Mouse (Mus musculus) megakaryocyte, embryonic 14.5 days (primary cell): ENCODE measurements around the gene Cyth3.

Experiments
- FLI1 ChIP-seq: IDR thresholded peaks from 2 replicates; pipeline ENCODE4 v1.6.1; 2012; ENCODE audit warnings: low read length, inconsistent platforms, mixed read lengths
- GATA1 ChIP-seq: IDR thresholded peaks from 3 replicates; pipeline ENCODE4 v1.6.1; 2012; ENCODE audit warnings: mixed read lengths, low read length, inconsistent platforms, borderline replicate concordance

DNA sequence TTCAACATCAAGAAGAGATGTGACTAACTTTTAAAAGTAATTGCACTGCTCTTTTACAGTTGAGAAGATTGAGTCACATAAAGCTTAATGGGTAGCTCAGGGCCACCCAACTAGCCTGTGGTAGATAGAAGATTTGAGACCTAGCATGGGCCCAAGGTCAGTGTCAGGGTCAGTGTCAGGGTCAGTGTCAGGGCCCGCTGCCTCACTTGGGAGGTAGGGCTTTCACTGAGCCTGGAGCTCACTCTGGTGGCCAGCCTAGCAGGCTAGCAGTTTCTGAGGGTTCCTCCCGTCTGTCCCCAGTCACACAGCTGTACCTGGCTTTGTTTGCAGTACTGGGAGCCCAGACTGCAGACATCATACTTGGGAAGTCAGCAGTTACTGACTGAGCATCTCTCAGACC is 47.1 kb downstream of the Cyth3 start:
- TF ChIP-seq GATA1: no peak
- no peak for TF ChIP-seq FLI1
